Mouse (Mus musculus) heart, embryonic 11.5 days (tissue): ENCODE measurements at regions not wholly inside any gene's neighbourhood (a gene's known extent, or its start where the extent isn't known, plus 50 kb on each side); places are given as distances from the start of the nearest gene placed in this dataset.
A peak's percentile ranks its signal among the peaks of the same experiment; 100 is the strongest.

Experiments used
- ATAC-seq: fragments of 200-750 bp; cut with Nextera tagmentation; replicated peaks from 2 replicates; pipeline ENCODE4 v1.8.0; 2017; ENCODE audit warnings: moderate library complexity; ENCODE audit not compliant: insufficient number of reproducible peaks, low FRiP score, low TSS enrichment
- H3K27ac ChIP-seq: fragments of 300-500 bp; sonication (generic); 2 replicates; pipeline ENCODE4 v1.5.1; 2014; ENCODE audit warnings: mild to moderate bottlenecking, low read depth, low read length
- H3K27me3 ChIP-seq: fragments of 300-500 bp; sonication (generic); 2 replicates; pipeline ENCODE4 v1.6.1; 2014; ENCODE audit warnings: mild to moderate bottlenecking, low read length, mixed read lengths; ENCODE audit not compliant: control insufficient read depth, insufficient read depth
- H3K36me3 ChIP-seq: fragments of 300-500 bp; sonication (generic); 2 replicates; pipeline ENCODE4 v1.6.1; 2014; ENCODE audit warnings: mild to moderate bottlenecking, low read length, moderate library complexity, mixed read lengths; ENCODE audit not compliant: control insufficient read depth, insufficient read depth
- H3K4me1 ChIP-seq: fragments of 300-500 bp; sonication (generic); 2 replicates; pipeline ENCODE4 v1.6.1; 2014; ENCODE audit warnings: low read length; ENCODE audit not compliant: control insufficient read depth, insufficient read depth
- H3K4me2 ChIP-seq: fragments of 300-500 bp; sonication (generic); 2 replicates; pipeline ENCODE4 v1.6.1; 2014; ENCODE audit warnings: mild to moderate bottlenecking, moderate library complexity
- H3K4me3 ChIP-seq: fragments of 300-500 bp; sonication (generic); 2 replicates; pipeline ENCODE4 v1.5.1; 2014; ENCODE audit warnings: low read depth, low read length
- H3K9ac ChIP-seq: fragments of 300-500 bp; sonication (generic); 2 replicates; pipeline ENCODE4 v1.6.1; 2014; ENCODE audit warnings: mild to moderate bottlenecking, low read depth, low read length, moderate library complexity
- H3K9me3 ChIP-seq: fragments of 300-500 bp; sonication (generic); replicated peaks from 2 replicates; pipeline ENCODE4 v1.6.1; 2016; ENCODE audit warnings: low read length; ENCODE audit not compliant: control insufficient read depth
- WGBS: fragments of 180-500 bp; shearing (Covaris S2); extraction: QIAGEN DNeasy Blood & Tissue Kit; methylation state at CpG from one replicate; pipeline ENCODE4 v1.1.7; 2014; ENCODE audit not compliant: insufficient replicate concordance; 5-methylcytosine and 5-hydroxymethylcytosine counted together

DNA sequence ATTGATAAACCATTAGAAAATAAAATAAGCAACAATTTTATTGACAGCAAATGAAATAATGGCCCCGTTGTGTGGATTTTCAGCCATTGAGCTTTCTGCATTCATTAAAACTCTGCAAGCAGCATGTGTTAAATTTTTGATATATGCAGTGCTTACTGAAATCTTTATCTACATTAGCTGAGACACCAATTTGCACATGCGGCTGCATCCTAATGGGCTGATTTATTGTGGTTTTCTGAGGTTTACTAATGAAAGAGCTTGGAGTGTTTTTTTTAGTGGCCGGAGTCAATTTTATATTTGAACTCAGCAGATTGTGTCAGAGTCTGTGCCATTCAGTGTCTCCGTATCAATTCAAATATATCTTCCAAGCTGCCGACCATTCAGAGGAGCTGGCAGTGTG is 653.3 kb upstream of the Tbl1xr1 start:
- Histone ChIP-seq H3K36me3 (no peaks in the 10 kb centered on the region), H3K9me3 (no peaks in the 10 kb centered on the region), H3K27me3 (no peaks in the 10 kb centered on the region), H3K9ac (no peak overlapping the region), H3K4me3 (no peak overlapping the region), H3K27ac (no peak overlapping the region), H3K4me1 (no peaks in the 10 kb centered on the region), H3K4me2 (no peak overlapping the region)
- no peak for ATAC-seq
- 84% methylated on average over 5 of the region's 5 CpGs for WGBS

DNA sequence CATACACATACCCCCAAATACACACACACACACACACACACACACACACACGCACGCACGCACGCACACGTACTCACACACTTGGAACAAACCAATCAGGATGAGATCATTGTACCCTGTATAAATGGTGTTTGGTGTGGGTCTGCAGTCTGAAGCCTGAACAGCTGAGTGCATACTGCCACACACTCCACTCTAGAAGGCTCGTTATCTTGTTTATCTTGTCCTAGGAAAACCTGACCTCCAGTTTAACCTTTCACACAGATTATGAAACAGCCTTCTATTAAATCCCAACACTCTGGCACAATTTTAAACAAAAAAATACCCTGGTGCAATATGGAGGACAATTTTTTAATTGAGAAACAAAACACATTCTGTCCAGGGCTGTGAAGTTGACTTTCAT is 649.9 kb upstream of the Tbl1xr1 start:
- no peak for ATAC-seq
- Histone ChIP-seq H3K9ac (no peak overlapping the region), H3K4me1 (no peaks in the 10 kb centered on the region), H3K36me3 (no peaks in the 10 kb centered on the region), H3K27me3 (no peaks in the 10 kb centered on the region), H3K27ac (no peak overlapping the region), H3K4me2 (no peak overlapping the region), H3K4me3 (no peak overlapping the region), H3K9me3 (no peaks in the 10 kb centered on the region)
- WGBS: 73% methylated on average over 6 of the region's 6 CpGs

DNA sequence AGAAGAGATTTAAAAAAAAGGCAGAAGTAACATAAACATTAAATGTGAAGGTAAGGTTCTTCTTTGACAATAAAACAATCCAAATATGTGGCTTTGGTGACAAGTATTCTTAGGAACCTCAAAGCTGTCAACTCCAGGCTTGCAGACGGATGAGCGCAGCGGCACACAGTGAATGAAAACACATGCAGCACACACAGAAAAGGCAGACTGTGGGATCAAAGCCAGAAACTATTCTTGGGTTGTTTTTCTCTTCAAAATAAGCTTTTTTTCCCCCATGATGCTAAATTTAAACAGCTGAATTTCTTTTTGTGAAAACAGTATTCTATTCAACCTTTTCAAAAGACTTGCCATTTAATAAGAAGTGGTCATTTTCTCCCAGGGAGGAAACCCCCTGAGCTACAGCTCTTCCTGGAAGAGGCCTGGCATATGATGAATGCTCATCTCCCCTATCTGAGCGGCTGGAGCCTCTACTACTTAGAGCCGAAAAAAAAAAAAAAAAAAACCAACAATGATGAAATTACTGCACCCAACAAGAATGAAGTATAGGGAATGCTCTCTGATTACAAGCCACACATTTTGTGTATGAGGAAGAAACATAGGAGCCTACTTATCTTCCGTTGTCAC is 648.9 kb upstream of the Tbl1xr1 start:
- WGBS: 52% methylated on average over 6 of the region's 6 CpGs
- H3K27me3 ChIP-seq: no peaks in the 10 kb centered on the region
- no peaks in the 10 kb centered on the region for H3K36me3 ChIP-seq
- no peak overlapping the region for H3K4me3 ChIP-seq
- no peaks in the 10 kb centered on the region for H3K4me1 ChIP-seq
- no peak overlapping the region for H3K4me2 ChIP-seq
- no peaks in the 10 kb centered on the region for H3K9me3 ChIP-seq
- H3K27ac ChIP-seq: no peak overlapping the region
- H3K9ac ChIP-seq: no peak overlapping the region
- no peak for ATAC-seq

DNA sequence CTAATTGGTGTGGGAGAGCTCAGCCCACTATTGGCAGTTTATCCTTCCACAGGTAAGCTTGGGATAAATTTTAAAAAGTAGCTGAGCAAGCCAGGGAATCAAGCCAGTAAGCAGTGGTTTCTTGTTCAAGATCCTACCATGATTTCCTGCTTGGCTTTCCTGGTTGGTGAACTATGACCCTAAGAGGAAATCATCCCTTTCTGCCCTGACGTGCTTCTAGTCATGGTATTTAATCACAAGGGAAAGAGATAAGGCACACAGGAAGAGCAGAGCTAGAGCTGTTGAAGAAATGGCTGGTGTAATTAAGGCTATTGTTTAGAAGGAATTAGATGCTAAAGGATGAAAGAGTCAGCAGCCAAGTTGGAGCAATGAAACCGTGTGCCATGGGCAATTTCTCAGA is 648.3 kb upstream of the Tbl1xr1 start:
- Histone ChIP-seq H3K27me3 (no peaks in the 10 kb centered on the region), H3K9ac (no peak overlapping the region), H3K4me3 (no peak overlapping the region), H3K9me3 (no peaks in the 10 kb centered on the region), H3K36me3 (no peaks in the 10 kb centered on the region), H3K4me1 (no peaks in the 10 kb centered on the region), H3K4me2 (no peak overlapping the region), H3K27ac (no peak overlapping the region)
- 30% methylated on average over 2 of the region's 2 CpGs for WGBS
- no peak for ATAC-seq

DNA sequence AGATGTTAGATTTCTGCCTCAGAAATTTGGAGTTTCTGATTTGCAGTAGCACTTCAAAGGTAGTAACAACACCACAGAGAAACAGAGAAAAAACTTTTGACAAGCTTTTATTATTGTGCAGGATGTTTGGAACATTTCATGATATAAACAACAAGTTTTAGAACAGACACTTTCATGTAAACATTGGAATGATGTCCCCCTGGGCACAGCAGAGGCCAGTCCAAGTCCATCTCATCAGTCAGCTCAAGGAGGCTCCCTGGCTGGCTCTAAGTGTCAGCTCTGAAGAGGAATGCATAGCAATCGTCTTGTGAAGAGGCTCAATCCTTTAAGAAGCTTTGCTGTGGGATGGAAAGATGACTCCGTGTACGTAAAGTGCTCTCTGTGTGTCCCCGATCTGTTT is 612.2 kb upstream of the Tbl1xr1 start:
- Histone ChIP-seq H3K4me1 (no peaks in the 10 kb centered on the region), H3K27ac (no peak overlapping the region), H3K9me3 (no peaks in the 10 kb centered on the region), H3K9ac (no peak overlapping the region), H3K4me3 (no peak overlapping the region), H3K36me3 (no peaks in the 10 kb centered on the region), H3K27me3 (no peaks in the 10 kb centered on the region), H3K4me2 (no peak overlapping the region)
- no peak for ATAC-seq
- WGBS: 68% methylated on average over 4 of the region's 4 CpGs

DNA sequence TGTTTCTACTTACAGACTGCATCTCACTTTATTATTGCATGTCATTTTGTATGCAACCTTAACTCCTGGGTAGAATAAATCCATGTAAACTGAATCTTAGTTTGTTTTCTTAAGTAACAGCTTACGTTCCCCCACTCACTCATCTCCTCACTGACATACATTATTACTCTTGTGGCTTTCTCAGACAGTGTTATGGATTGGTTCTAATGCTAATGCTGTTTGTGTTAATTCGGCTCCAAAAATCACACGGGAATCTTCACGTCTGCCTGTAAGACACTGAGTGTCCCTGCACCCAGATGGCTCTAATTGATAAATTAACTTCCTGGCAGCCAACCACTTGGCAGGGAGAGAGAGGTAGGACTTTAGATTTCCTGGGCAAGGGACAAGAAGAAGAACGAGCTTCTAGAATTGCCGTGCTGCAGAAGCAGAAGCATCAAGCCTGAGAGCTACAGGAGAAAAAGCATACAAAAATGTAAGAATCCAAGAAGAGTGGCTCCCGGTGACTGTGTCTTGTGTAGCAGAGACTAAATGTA is 610.3 kb upstream of the Tbl1xr1 start:
- 58% methylated on average over 7 of the region's 7 CpGs for WGBS
- Histone ChIP-seq H3K9me3 (no peaks in the 10 kb centered on the region), H3K4me1 (no peaks in the 10 kb centered on the region), H3K27ac (no peak overlapping the region), H3K27me3 (no peaks in the 10 kb centered on the region), H3K9ac (no peak overlapping the region), H3K4me3 (no peak overlapping the region), H3K36me3 (no peaks in the 10 kb centered on the region), H3K4me2 (no peak overlapping the region)
- ATAC-seq: no peak

DNA sequence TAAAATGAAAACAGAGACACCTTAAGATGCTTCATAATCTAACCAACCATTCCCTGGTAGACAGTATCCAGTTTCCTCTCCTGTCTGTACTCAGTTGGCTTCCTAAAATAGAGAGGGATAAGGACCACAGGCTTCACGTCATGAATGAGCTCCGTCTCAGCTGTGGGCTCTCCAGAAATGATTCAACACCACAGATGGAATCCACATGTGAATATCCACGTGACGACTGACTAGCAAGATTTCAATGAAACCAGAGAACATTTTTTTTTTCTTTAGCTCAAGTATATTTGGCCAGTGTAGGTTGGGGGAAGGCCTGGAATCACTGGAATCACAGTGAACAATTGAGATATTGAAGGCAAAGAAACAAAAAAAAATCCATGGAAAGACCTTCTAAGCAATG is 599.1 kb upstream of the Tbl1xr1 start:
- H3K4me2 ChIP-seq: no peak overlapping the region
- no peak overlapping the region for H3K9ac ChIP-seq
- H3K9me3 ChIP-seq: no peaks in the 10 kb centered on the region
- 44% methylated on average over 4 of the region's 4 CpGs for WGBS
- ATAC-seq: no peak
- H3K4me1 ChIP-seq: peaks cover 15% of the 10 kb centered on the region
- no peaks in the 10 kb centered on the region for H3K36me3 ChIP-seq
- H3K27me3 ChIP-seq: no peaks in the 10 kb centered on the region
- H3K4me3 ChIP-seq: no peak overlapping the region
- H3K27ac ChIP-seq: no peak overlapping the region

DNA sequence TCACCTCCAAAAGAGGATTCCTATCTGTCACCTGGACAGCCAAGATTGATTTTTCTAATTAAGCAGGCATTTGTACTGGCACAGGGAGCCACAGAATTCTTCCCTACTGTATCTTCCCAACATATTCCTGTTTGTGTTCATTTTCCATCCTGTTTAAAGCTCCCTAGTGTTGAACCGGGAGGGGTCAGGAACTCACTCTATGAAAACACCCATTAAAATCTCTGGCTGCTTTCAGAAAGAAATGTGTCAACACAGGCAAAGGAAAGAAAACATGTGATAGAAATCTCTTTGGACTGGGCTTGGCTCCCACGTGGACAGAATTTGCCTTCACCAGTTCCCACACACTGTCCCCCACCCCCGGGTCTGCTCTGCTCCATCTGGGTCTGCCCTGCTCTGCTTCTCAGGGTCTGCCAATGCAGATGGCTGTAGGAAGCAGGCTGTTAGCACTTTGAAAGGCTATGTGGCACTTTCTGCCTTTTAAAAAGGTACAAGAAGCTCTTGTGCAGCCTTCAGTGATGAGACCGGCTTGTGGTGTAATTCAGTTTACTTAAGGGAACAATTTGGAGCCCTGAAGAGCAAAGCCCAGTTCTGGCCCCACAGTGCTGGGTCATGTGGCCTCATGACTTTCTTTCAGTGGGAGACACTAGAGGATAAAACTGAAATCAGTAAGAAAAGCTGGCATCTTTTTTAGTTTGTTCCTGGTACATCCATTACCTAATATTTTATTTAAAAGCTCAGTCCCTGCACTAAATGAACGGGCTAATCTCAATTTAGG is 597.2 kb upstream of the Tbl1xr1 start:
- peaks cover 15% of the 10 kb centered on the region for H3K4me1 ChIP-seq
- 21% methylated on average over 5 of the region's 5 CpGs for WGBS
- H3K4me3 ChIP-seq: no peak overlapping the region
- H3K27me3 ChIP-seq: no peaks in the 10 kb centered on the region
- H3K9ac ChIP-seq: peak overlapping the region; percentile 10; the same call in 1 of the 2 replicates
- no peaks in the 10 kb centered on the region for H3K36me3 ChIP-seq
- H3K9me3 ChIP-seq: no peaks in the 10 kb centered on the region
- peak; percentile 65; the same call in 1 of the 2 replicates for ATAC-seq
- H3K27ac ChIP-seq: peak overlapping the region; percentile 68
- no peak overlapping the region for H3K4me2 ChIP-seq

DNA sequence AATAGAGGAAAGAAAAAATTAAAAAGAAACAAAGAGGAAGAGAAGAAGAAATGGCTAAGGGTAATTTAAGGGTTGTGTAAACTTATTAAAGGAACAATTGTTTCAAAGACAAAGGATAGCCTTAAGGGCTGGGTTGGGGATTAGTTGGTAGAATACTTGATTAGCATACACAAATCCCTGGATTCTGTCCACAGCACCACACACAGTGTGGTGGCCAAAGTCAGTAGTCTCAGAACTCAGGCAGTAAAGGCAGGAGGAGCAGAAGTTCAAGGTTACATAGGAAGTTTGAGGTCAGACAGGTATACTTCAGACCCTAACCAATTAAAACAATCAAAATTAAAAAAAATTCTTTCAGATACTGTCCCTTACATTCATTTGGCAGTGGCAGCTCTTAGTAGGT is 596.6 kb upstream of the Tbl1xr1 start:
- H3K27me3 ChIP-seq: no peaks in the 10 kb centered on the region
- H3K36me3 ChIP-seq: no peaks in the 10 kb centered on the region
- no peak overlapping the region for H3K4me2 ChIP-seq
- H3K9me3 ChIP-seq: no peaks in the 10 kb centered on the region
- no peak overlapping the region for H3K9ac ChIP-seq
- no peak for ATAC-seq
- no peak overlapping the region for H3K27ac ChIP-seq
- H3K4me3 ChIP-seq: no peak overlapping the region
- H3K4me1 ChIP-seq: peaks cover 15% of the 10 kb centered on the region
